Mouse (Mus musculus): ENCODE results near the gene Sqstm1.
A peak's percentile ranks its signal among the peaks of the same experiment; 100 is the strongest.

Sqstm1 gene

DNA sequence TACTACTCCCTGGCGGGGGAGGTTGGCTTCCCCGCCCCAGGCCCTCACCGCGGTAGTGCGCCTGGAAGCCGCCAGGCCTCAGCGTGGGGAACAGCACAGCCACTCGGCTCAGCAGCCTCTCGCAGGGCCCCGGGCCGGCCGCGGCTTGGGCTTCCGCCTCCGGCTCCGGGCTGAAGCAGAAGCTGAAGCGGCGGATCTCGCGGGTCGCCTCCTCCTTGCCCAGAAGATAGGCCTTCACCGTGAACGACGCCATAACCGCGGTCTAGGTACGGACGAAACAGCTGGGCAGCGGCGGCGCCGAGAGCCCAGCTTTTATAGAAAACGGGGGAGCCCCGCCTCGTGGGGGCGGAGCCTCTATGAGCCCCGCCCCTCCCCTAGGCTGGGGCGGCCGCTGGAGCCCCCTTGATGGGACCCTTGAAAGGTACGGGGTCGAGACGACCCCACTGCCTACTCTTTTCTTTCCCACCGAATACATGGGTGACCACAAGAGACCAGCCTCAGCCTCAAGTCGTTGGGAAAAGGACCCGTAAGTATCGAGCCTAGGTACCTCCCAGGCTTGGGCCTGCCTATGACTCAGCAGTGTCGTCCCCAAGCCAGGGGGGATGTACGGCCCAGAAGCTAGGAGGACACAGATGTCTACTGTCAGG lies at the start of gene Sqstm1, which contains the start of gene Mgat4b:
Sqstm1 (minus strand) TSS at position 323 of the 647 bp plus-strand sequence.
Mgat4b (plus strand) TSS at position 386 of the 647 bp plus-strand sequence.
- peak in 1 of 2 experiments; percentile 79 for DNase-seq (ENCODE audit: low spot score in 2 of 2)

DNA sequence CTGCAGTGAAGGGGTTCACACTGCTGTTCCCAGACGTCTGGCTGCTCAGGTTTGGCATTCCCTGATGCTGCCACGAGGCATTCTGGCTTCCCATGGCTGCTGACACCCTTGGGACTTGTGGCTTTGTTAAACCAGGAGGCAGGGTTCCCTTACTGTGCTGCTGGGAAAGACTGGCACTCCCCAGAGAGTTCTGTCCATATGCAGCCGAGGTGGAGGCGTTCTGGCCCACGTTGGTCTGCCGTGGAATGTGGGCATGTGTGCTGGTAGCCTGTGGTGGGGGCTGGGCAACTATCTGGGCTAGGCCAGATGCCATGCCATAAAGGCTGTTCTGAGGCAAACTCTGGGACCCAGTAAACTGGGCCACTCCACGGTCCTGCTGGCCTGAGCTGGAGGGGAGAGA lies 47.7 kb upstream of the Sqstm1 start:
- no peak for DNase-seq (ENCODE audit: low spot score in 2 of 2)

DNA sequence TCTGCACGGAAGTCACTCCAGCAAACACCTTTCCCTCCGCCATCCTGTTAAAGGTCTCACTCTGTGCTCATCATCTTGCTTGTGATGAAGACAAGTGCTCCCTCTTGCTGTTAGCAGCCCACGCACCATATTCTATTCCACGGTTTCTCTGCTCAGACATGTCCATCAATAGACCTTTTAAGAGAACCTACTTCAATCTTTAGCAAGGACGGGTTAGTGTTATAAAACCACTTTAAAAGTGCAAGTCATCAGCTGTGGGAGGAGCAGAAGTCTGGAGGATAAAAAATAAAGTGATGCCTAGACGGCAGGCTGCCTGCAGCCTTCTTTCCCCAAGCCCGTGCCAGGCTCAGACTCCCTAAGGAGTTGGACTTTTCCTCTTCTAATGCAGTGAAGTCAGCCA lies 46.0 kb upstream of the Sqstm1 start:
- DNase-seq (ENCODE audit: low spot score in 2 of 2), result no peak

DNA sequence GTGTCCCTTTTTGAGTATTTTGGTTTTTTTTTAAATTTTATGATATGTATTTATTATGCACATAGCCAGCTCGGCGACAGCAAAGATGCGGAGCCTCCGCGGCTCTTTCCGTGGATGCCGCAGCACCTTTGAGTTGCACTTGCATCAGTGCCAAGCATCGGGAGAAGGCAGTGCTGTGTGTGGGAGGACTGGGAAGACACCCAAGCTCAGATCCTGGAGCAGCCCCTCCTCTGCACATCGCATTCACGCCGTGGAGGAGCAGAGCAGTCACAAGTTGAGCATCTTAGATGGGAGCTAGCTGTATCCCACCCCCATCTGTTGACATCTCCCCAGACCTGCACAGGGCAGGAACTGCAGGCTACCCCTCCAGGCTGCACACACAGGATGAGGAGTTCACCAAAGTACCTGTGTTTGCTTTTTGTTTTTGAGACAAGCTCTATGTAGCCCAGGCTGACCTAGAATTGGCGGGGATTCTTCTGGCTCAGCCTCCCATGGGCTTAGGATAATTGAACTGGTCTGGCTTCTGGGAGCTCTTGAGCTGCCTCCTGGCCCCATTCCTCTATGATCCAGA lies 43.5 kb upstream of the Sqstm1 start:
- no peak for DNase-seq (ENCODE audit: low spot score in 2 of 2)

DNA sequence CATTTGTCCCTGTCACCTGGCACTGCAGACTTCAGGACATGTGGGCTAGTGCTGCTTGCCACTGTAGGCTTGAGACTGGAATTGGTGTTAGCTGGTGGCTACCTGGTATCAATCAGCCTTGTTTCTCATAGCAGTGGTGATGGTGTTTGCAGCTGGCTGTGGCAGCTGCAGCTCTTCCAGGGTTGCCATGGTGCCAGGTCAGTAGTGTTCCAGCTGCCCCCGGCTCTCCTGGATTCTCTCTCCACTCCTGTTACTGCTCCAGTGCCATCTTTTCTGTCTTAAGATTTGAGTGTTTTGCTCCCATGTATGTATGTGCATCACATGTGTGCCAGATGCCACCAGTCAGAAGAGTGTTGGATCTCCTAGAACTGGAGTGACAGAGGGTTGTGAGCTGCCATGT lies 42.8 kb upstream of the Sqstm1 start:
- DNase-seq (ENCODE audit: low spot score in 2 of 2), result no peak

DNA sequence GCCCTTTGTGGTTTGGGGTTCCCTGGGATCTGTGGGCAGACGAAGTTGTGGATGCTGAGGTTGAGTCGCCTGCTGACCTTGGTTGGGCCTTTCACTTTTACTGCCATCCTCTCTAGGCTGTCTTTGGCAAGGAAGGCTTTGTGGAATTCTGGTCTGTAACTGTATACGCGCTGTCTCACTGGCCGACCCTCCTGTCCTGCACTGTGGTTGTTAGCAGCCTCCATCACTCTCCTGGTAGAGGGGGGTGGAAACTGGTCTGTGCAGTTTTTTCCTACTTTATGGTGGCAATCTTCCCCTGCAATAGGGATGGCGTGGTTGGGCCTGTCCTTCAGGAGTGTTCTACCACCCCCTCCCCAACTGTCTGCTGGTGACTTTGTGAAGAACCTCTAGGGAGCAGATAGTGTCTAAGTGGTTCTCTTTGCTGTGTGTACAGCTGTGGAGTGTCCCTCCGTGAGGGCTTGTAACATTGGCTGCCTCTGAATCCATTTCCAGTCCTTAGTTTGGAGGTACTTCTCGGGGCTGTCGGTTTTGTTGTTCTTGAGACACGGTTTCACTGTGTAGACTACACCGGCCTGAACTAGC lies 42.1 kb upstream of the Sqstm1 start:
- no peak for DNase-seq (ENCODE audit: low spot score in 2 of 2)

DNA sequence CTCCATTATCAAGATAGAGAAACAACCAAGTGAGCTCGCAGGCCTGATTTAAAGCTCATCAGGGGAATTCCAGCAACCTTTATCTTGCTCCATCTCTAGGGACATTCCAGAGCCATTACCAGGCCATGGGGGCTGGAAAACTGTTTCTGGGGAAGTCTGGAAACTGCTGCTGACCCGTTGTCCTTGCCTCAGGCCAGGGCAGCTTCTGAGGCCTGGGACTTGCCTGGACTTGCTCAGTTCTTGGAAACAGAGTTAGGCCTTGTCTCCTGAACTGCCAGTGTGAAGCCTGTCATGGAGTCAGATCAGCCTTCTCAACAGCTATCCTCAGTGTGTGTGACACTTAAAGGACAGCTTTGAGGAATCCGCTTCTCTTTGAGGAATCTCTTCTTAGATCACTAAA lies 41.5 kb upstream of the Sqstm1 start:
- DNase-seq (ENCODE audit: low spot score in 2 of 2), result no peak

DNA sequence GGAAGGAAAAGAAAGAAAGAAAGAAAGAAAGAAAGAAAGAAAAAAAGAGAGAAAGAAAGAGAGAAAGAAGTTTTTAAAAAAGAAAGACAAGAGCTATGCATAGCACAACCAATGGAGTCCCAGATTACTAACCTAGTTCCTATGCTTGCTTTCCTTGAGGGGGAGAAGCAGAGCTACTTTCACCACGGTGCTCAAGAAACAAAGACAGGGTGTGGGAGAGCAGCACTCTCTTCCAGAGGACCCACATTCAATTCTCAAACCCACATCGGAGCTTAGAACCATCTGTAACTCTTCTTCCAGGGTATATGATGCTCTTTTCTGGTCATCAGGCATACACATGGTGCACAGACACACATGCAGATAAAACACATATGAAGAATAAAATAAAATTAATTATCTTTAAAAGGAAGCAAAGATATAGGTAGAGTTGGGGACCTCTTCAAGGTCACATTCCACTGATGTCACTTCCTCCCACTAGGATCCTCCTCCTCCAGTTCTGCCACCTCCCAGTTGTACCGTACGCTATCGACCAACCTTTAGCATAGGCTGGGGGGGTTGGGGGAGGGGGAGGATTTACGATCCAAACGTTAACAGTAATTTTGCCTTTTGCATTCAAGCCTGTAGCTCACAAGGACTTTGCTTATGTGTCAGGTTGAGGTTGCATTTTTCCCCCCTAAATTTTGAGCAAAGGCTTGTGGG lies 38.0 kb upstream of the Sqstm1 start:
- no peak for DNase-seq (ENCODE audit: low spot score in 2 of 2)

DNA sequence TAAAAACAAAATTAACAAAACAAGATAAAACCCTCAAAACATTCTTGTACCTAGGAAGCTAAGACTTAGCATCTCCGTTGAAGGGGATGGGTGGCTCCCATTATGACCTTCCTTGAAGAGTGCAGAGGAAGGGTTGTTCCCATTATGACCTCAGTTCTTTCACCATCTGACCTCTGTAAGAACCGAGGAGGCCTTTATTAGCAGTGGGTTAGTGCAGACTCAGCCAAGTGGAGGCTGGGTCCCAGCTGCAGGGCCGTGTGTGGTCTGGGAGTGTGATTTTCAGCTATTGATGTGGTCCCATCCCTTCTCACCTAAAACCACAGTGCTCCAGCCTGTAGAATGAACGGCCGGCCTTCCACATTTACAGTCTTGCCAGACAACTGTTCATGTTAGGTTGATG lies 34.6 kb upstream of the Sqstm1 start:
- no peak for DNase-seq (ENCODE audit: low spot score in 2 of 2)

DNA sequence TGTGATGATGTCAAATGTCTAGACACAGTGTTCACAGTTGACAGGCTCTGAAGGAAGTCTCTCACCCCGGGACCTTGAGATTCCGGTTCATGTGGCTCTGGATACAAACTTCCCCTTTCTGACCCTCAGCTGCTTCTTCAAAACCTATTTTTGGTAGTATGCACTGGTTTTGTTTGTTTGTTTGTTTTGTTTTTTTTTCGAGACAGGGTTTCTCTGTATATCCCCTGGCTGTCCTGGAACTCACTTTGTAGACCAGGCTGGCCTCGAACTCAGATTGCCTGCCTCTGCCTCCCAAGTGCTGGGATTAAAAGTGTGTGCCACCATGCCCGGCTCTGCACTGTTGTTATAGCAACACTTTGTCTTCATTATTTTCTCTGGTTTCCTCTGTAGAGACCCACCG lies 33.3 kb upstream of the Sqstm1 start:
- DNase-seq (ENCODE audit: low spot score in 2 of 2), result no peak

DNA sequence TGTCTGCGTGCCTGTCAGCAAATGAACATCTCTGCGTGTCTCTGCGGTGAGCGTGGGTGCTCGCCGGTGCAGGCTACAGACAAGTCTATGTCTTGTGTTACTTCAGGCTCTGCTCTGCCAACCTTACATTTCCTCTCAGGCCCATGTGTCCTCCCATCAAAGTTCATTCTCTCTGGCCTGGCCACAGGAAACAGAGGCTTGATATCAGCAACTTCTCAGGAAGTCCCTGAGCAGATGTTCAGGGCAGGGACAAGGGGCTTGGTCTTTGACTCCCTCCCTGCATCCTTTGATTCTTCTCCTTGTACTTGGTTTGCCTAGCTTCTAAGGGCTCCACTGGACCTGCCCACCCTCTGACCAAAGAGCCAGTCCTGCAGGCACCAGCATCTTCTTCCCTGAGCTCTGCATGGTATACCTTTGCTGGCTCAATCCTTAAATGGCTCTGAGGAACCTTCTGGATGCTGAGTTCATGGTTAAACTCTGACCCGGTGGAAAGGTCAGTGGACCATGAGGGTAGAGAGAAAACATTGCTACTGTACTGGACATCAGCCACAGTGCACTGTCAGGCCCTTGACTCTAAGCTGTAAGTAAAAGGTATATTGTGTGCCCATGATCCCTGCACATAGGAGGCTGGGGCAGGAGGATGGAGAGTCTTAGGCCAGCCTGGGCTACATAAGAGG lies 29.7 kb upstream of the Sqstm1 start:
- no peak for DNase-seq (ENCODE audit: low spot score in 2 of 2)

DNA sequence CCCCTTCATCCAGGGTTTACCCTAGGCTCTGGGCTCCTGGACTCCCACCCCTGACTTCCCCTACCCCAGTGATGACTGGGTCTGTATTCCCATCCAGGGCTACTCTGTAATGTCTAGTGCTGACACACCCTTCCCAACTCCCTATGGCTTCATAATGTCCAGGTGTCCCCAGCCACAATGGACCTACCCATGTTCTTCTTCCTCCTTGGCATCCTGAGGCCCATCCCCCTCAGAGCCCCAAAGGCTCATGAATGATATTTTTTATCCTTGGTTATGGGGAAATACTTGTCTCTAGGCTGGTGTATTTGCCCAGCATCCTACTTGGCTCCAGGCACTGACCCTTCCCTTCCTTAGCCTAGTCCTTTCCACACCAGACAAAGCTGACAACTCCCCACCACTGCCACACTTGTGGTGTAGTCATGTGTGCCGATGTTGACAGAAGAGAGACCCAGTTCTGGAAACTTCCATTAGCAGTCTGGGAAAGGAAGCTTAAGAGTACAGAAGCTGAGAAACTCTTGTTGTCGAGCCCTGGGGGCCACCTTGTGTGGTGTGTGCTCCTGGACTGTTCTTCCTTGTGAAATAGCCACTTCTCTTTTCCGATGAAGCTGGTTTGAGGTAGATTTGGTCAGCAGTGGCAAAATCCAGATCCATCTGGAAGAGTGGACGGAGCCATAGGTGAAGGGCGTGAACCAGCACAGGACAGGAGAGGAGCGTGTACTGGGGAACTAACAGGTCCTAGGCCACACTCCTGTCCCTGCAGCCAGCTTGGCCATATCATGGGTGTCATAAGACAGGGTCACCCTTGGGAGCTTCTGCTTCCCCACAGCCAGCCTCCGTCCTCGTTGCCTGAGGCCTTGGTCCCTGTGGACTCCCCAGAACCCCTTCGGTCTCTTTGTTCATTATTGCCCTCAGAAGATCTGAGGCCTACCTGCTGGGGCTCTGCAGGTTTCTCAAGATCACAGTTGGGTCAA lies 28.5 kb upstream of the Sqstm1 start:
- no peak for DNase-seq (ENCODE audit: low spot score in 2 of 2)

DNA sequence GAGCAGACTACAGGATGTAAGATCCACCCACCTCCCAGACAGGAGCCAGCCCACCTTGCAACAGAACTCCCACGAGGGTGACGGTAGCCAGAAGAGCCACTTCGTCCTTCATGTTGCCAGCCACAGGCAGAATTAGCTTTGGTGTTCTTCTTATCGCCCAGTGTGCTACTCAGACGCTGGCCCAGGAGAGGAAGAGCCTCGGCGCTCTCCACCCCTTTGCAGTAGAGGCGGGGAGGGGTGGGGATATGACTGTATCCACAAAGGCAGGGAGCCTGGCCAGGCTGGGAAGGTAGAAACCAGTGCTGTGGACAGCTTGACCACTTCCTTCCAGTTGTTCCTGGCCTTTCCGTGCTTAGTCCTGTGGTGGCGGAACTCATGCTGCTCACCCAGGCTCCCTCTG lies 27.7 kb upstream of the Sqstm1 start, which contains the start of gene Ltc4s:
Ltc4s (minus strand) TSS at position 293 of the 400 bp plus-strand sequence.
- no peak for DNase-seq (ENCODE audit: low spot score in 2 of 2)

DNA sequence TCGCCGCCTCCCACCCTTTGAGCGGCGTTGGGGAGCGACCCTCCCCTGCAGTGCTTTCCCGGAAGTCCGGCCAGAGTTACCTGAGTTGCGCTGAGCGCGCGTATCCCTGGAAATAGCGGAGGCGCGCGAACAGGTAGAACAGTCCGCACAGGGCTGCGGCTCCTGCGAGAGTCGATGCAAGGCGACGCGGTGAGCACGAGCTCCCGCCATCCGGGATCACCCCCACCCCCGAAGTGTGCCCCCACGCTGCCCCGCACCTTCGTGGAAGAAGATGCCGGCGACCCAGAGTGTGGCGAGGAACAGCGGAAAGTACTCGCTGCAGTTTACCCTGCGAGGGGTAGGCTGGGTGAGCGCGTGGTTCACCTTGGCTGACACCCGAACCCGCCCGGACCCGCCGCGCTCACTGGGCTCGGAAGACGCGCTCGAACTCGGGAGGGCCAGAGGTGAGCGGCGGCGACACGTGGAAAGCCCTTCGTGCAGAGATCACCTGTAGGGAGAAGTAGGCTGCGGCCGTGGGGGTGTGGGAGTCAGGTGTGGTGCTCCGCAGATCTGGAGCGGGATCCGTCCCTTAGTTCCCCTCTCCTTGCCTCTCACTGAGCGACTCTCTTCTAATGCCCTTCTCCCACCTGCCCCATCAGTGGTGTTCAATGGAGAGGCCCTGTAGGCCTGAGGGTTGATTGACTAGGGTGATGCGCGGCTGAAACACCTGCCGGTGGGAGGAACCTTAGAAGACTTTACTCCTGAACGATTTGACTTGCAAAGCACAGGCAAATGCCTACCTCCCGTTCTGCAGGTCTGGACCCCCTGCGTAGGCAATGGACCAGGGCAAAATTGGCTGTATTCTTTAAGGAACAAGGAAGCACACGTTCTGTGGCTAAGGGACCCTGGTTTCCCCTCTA lies 26.6 kb upstream of the Sqstm1 start:
- DNase-seq (ENCODE audit: low spot score in 2 of 2), result peak in 1 of 2 experiments; percentile 24

DNA sequence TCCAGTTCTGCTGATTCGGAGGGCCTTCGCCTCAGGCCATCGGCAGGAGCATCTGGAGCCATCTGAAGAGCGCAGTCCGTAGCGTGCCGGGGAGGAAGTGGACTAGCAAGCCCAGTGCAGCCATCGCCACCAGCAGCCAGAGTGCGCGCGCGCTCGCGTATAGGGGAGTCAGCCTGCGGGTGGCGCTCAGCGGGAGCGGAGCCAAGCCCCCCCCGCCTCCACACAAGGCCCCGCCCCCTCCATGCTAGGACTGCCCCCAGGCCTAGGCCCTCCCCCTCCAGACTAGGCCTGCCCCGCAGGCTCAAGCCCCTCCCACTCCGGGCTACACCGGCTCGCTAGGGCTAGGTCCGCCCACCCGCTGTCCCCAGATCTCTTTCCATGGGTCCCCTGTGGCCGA lies 25.9 kb upstream of the Sqstm1 start:
- peak; percentile 85 to 93 for DNase-seq (ENCODE audit: low spot score in 2 of 2)

DNA sequence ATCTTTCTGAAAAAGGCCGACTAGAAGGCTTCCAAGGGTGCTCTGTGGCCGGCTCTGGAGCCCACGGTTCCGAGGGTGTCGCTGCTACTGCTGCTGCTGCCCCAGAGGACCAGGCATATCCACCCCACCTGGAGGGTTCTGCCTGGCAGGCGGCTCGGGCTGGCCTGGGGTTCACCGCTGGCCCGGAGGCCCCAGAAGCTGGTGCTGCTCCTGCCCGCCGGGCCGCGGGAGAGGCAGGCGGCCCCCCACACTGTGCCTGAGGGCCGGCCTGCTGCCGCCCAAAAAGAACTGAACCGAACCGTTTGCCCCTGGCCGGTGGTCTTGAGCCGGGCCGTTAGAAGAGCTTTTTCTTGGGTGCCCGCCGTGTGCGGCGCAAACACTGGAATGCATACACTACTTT lies 24.0 kb upstream of the Sqstm1 start:
- no peak for DNase-seq (ENCODE audit: low spot score in 2 of 2)

DNA sequence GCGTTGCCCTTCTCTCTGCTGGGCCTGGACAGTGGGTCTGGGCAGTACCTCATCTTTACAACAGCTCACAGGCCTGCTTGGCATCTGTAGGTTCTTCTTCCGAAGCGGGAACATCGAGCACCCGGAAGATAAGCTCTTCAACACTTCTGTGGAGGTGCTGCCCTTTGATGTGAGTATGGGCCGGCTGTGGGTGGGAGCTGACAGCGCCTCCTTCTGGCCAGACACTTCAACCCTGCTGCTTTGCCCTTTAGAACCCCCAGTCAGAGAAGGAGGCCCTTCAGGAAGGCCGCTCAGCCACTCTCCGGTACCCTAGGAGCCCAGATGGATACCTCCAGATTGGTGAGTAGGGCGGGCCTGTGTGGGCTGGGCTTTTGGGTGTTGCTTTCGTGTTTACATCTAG lies 23.4 kb upstream of the Sqstm1 start:
- no peak for DNase-seq (ENCODE audit: low spot score in 2 of 2)

DNA sequence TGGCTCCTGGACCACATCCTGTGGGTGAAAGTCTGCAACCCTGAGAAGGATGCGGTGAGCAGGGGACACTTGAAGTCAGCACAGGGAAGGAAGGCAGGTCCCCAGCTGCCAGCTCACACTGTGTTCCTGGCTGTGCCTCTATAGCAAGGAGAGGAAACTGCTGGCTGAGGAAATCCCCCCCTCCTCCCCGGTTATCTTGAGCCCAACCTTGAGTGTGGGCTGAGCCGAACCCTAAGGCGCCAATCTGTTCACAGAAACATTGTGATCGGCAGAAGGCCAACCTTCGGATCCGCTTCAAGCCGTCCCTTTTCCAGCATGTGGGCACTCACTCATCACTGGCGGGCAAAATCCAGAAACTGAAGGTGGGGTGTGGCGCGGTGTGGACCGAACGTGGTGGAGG lies 22.4 kb upstream of the Sqstm1 start:
- no peak for DNase-seq (ENCODE audit: low spot score in 2 of 2)

DNA sequence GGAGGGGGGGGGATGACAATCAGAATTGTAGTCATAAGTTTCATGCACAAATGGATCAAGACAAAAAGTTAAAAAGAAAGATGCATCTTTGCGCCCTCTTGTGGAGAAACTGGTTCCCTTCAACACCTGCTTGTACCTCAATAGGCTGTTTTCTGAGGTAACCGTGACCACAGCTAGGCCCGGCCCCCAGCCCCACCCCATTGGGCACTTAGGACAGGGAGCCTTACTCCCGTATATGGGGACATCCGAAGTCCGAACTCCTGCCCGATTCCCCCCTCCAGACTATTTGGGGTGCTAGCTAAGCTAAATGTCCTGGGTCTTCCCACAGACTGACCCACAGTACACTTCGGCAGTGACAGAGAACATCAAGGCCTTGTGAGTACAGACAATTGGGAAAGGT lies 20.8 kb upstream of the Sqstm1 start:
- peak; percentile 31 to 66 for DNase-seq (ENCODE audit: low spot score in 2 of 2)
